Mouse (Mus musculus) hindbrain, embryonic 15.5 days (tissue): Measurements from ENCODE around the gene Sept7. TPM values are rescaled to one million over a fixed set of nuclear protein-coding genes. Genes with fewer than 3 reads are reported as not detected.
"Not testable (repeated sequence)": the region's sequence is repeated elsewhere in the genome, so short reads cannot be mapped to it uniquely, and the experiment has no call there.

Experiments
- ATAC-seq: fragments of 200-750 bp; cut with Nextera tagmentation; 2 replicates; pipeline ENCODE4 v1.8.0; 2017; ENCODE audit warnings: low read depth, moderate number of reproducible peaks, moderate TSS enrichment; ENCODE audit not compliant: low FRiP score
- H3K27ac ChIP-seq: fragments of 300-500 bp; sonication (generic); replicated peaks from 2 replicates; pipeline ENCODE4 v1.5.1; 2015; ENCODE audit warnings: mild to moderate bottlenecking, inconsistent platforms
- H3K27me3 ChIP-seq: fragments of 300-500 bp; sonication (generic); 2 replicates; pipeline ENCODE4 v1.6.1; 2015; ENCODE audit warnings: control low read depth, inconsistent platforms
- H3K36me3 ChIP-seq: fragments of 300-500 bp; sonication (generic); 2 replicates; pipeline ENCODE4 v1.6.1; 2015; ENCODE audit warnings: control low read depth, inconsistent platforms
- H3K4me1 ChIP-seq: fragments of 300-500 bp; sonication (generic); replicated peaks from 2 replicates; pipeline ENCODE4 v1.6.1; 2015; ENCODE audit warnings: control low read depth, inconsistent platforms
- H3K4me2 ChIP-seq: fragments of 300-500 bp; sonication (generic); 2 replicates; pipeline ENCODE4 v1.6.1; 2015; ENCODE audit warnings: moderate library complexity, mild to moderate bottlenecking, inconsistent platforms
- H3K4me3 ChIP-seq: fragments of 300-500 bp; sonication (generic); 2 replicates; pipeline ENCODE4 v1.5.1; 2015; ENCODE audit warnings: mild to moderate bottlenecking, inconsistent platforms
- H3K9ac ChIP-seq: fragments of 300-500 bp; sonication (generic); 2 replicates; pipeline ENCODE4 v1.6.1; 2015; ENCODE audit warnings: inconsistent platforms
- H3K9me3 ChIP-seq: fragments of 300-500 bp; sonication (generic); 2 replicates; pipeline ENCODE4 v1.6.1; 2016; ENCODE audit warnings: control low read depth, inconsistent platforms
- WGBS: fragments of 180-500 bp; shearing (Covaris S2); methylation state at CpG from one replicate; pipeline ENCODE4 v1.1.7; 2015; 5-methylcytosine and 5-hydroxymethylcytosine counted together
- polyA plus RNA-seq: library from polyadenylated mRNA; unstranded; fragments of >200 nt; fragmentation: Nextera tagmentation; extraction: Ambion mirVana; gene quantifications from 2 replicates; pipeline ENCODE4 v1.2.1, GENCODE M21; 2015

Sept7 gene
- polyA plus RNA-seq, 1 experiment from 2014 or later = 240 TPM

- Histone ChIP-seq H3K27ac (no peak overlapping the region), H3K36me3 (no peaks in the 10 kb centered on the region), H3K4me3 (no peak overlapping the region), H3K9ac (no peak overlapping the region), H3K4me2 (no peak overlapping the region), H3K27me3 (no peaks in the 10 kb centered on the region), H3K4me1 (no peaks in the 10 kb centered on the region), H3K9me3 (no peaks in the 10 kb centered on the region)
- ATAC-seq = no peak
- 31% methylated on average over 3 of the region's 3 CpGs for WGBS
Observed at GRCm38 (mm10) chr9:25241065-25241464, 11.2 kb upstream of the Sept7 start.

- not testable (repeated sequence) for ATAC-seq, H3K9me3 ChIP-seq, H3K4me2 ChIP-seq, H3K4me1 ChIP-seq, H3K27me3 ChIP-seq, H3K27ac ChIP-seq, H3K9ac ChIP-seq, H3K36me3 ChIP-seq, H3K4me3 ChIP-seq
- 97% methylated on average over 5 of the region's 5 CpGs for WGBS
Observed at GRCm38 (mm10) chr9:25241783-25242182, 10.5 kb upstream of the Sept7 start.

GRCm38 (mm10) chr9:25242266-25242665 lies 10.0 kb upstream of the Sept7 start:
- Histone ChIP-seq H3K4me2 (no peak overlapping the region), H3K27me3 (no peaks in the 10 kb centered on the region), H3K4me3 (no peak overlapping the region), H3K27ac (no peak overlapping the region), H3K9ac (no peak overlapping the region), H3K36me3 (no peaks in the 10 kb centered on the region), H3K9me3 (no peaks in the 10 kb centered on the region), H3K4me1 (no peaks in the 10 kb centered on the region)
- 94% methylated on average over 3 of the region's 3 CpGs for WGBS
- ATAC-seq = no peak

GRCm38 (mm10) chr9:25243926-25244657 lies 8.1 kb upstream of the Sept7 start:
- H3K27me3 ChIP-seq = no peaks in the 10 kb centered on the region
- 83% methylated on average over 4 of the region's 4 CpGs for WGBS
- H3K4me1 ChIP-seq = no peaks in the 10 kb centered on the region
- no peak overlapping the region for H3K9ac ChIP-seq
- no peak overlapping the region for H3K27ac ChIP-seq
- H3K4me2 ChIP-seq = no peak overlapping the region
- H3K9me3 ChIP-seq = no peaks in the 10 kb centered on the region
- H3K36me3 ChIP-seq = no peaks in the 10 kb centered on the region
- no peak for ATAC-seq
- H3K4me3 ChIP-seq = no peak overlapping the region

GRCm38 (mm10) chr9:25245125-25245524 lies 7.1 kb upstream of the Sept7 start:
- Histone ChIP-seq H3K36me3 (no peaks in the 10 kb centered on the region), H3K4me3 (no peak overlapping the region), H3K27me3 (no peaks in the 10 kb centered on the region), H3K27ac (no peak overlapping the region), H3K9ac (no peak overlapping the region), H3K4me2 (no peak overlapping the region), H3K4me1 (no peaks in the 10 kb centered on the region), H3K9me3 (no peaks in the 10 kb centered on the region)
- WGBS = 87% methylated on average over 4 of the region's 4 CpGs
- ATAC-seq = no peak

- no peaks in the 10 kb centered on the region for H3K27me3 ChIP-seq
Observed at GRCm38 (mm10) chr9:25246508-25246907, 5.7 kb upstream of the Sept7 start.

GRCm38 (mm10) chr9:25251174-25251573 lies 1.1 kb upstream of the Sept7 start:
- Histone ChIP-seq H3K9me3 (no peaks in the 10 kb centered on the region), H3K36me3 (no peaks in the 10 kb centered on the region), H3K4me3 (peak overlapping the region; percentile 84), H3K27ac (peak overlapping the region; percentile 99), H3K4me1 (peaks cover 33% of the 10 kb centered on the region), H3K27me3 (no peaks in the 10 kb centered on the region), H3K4me2 (peak overlapping the region; percentile 80), H3K9ac (peak overlapping the region; percentile 74)
- WGBS = 17% methylated on average over 6 of the region's 6 CpGs
- no peak for ATAC-seq

More at GRCm38 (mm10) chr9:25246508-25246907, 5.7 kb upstream of the Sept7 start:
- H3K9ac ChIP-seq = no peak overlapping the region
- H3K9me3 ChIP-seq = no peaks in the 10 kb centered on the region
- no peaks in the 10 kb centered on the region for H3K36me3 ChIP-seq
- H3K4me1 ChIP-seq = peaks cover 9% of the 10 kb centered on the region; the same call in 1 of the 2 replicates
- WGBS = 93% methylated on average over 3 of the region's 3 CpGs
- no peak overlapping the region for H3K4me2 ChIP-seq
- no peak for ATAC-seq
- H3K4me3 ChIP-seq = no peak overlapping the region
- H3K27ac ChIP-seq = no peak overlapping the region

GRCm38 (mm10) chr9:25251611-25252282 lies 492 bp upstream of the Sept7 start:
- Histone ChIP-seq H3K27ac (peak overlapping the region; percentile 99), H3K9ac (peak overlapping the region; percentile 74), H3K4me3 (peak overlapping the region; percentile 84), H3K9me3 (no peaks in the 10 kb centered on the region), H3K36me3 (no peaks in the 10 kb centered on the region), H3K27me3 (no peaks in the 10 kb centered on the region), H3K4me2 (peak overlapping the region; percentile 80), H3K4me1 (peaks cover 33% of the 10 kb centered on the region)
- ATAC-seq = peak; percentile 92
- WGBS = under 1% methylated on average over 41 of the region's 41 CpGs

- Histone ChIP-seq H3K4me3 (peak overlapping the region; percentile 84), H3K9ac (peak overlapping the region; percentile 87), H3K9me3 (no peaks in the 10 kb centered on the region), H3K4me2 (peak overlapping the region; percentile 60), H3K4me1 (peaks cover 33% of the 10 kb centered on the region), H3K27ac (peak overlapping the region; percentile 99), H3K27me3 (no peaks in the 10 kb centered on the region), H3K36me3 (no peaks in the 10 kb centered on the region)
- peak; percentile 49 for ATAC-seq
- WGBS = under 1% methylated on average over 65 of the region's 78 CpGs
Observed at GRCm38 (mm10) chr9:25252759-25253477, 679 bp downstream of the Sept7 start.

- 8% methylated on average over 3 of the region's 3 CpGs for WGBS
- Histone ChIP-seq H3K36me3 (no peaks in the 10 kb centered on the region), H3K9ac (peak overlapping the region; percentile 87), H3K9me3 (no peaks in the 10 kb centered on the region), H3K27me3 (no peaks in the 10 kb centered on the region), H3K27ac (peak overlapping the region; percentile 99), H3K4me1 (peaks cover 33% of the 10 kb centered on the region), H3K4me3 (peak overlapping the region; percentile 84), H3K4me2 (peak overlapping the region; percentile 60)
- ATAC-seq = no peak
Observed at GRCm38 (mm10) chr9:25253478-25253824, 1.2 kb downstream of the Sept7 start.

GRCm38 (mm10) chr9:25260411-25260810 lies 8.2 kb downstream of the Sept7 start:
- no peak for ATAC-seq
- 84% methylated on average over 3 of the region's 3 CpGs for WGBS
- H3K27me3 ChIP-seq = no peaks in the 10 kb centered on the region

GRCm38 (mm10) chr9:25260979-25261378 lies 8.7 kb downstream of the Sept7 start:
- Histone ChIP-seq H3K27me3 (no peaks in the 10 kb centered on the region), H3K36me3 (peaks cover 6% of the 10 kb centered on the region), H3K27ac (no peak overlapping the region), H3K9me3 (no peaks in the 10 kb centered on the region), H3K4me2 (no peak overlapping the region), H3K9ac (no peak overlapping the region), H3K4me1 (no peaks in the 10 kb centered on the region), H3K4me3 (no peak overlapping the region)
- ATAC-seq = no peak

More at GRCm38 (mm10) chr9:25260411-25260810, 8.2 kb downstream of the Sept7 start:
- Histone ChIP-seq H3K4me2 (no peak overlapping the region), H3K4me3 (no peak overlapping the region), H3K9me3 (no peaks in the 10 kb centered on the region), H3K36me3 (peaks cover 3% of the 10 kb centered on the region; the same call in 1 of the 2 replicates), H3K27ac (no peak overlapping the region), H3K4me1 (peaks cover 4% of the 10 kb centered on the region; the same call in 1 of the 2 replicates), H3K9ac (no peak overlapping the region)
